Mouse (Mus musculus): ENCODE measurements around the gene Prkcz. TPM values are rescaled to one million over a fixed set of nuclear protein-coding genes. Genes with fewer than 3 reads are reported as not detected.
A peak's percentile ranks its signal among the peaks of the same experiment; 100 is the strongest.
"Not testable (repeated sequence)": the region's sequence is repeated elsewhere in the genome, so short reads cannot be mapped to it uniquely, and the experiment has no call there.

Prkcz gene
- polyA plus RNA-seq, 1 experiment from 2014 or later, result 86.5 TPM

GRCm38 (mm10) chr4:155345608-155345953, 15.6 kb downstream of the Prkcz start:
- Histone ChIP-seq H3K4me2 (ENCODE audit: low read length) (peak overlapping the region; percentile 69), H3K36me3 (ENCODE audit: control insufficient read depth, insufficient read depth) (no peaks in the 10 kb centered on the region), H3K4me3 (replicated peaks; ENCODE audit: low read length) (peak overlapping the region; percentile 78), H3K9me3 (ENCODE audit: control insufficient read depth, low read length) (no peaks in the 10 kb centered on the region), H3K4me1 (replicated peaks; ENCODE audit: control insufficient read depth, insufficient read depth, low read length) (peaks cover 22% of the 10 kb centered on the region), H3K27me3 (replicated peaks; ENCODE audit: control insufficient read depth, insufficient read depth, low read length) (no peaks in the 10 kb centered on the region), H3K9ac (replicated peaks; ENCODE audit: low read depth, low read length) (peak overlapping the region; percentile 86), H3K27ac (ENCODE audit: low read length) (peak overlapping the region; percentile 96)
- peak; percentile 90 for ATAC-seq
- 1% methylated on average over 16 of the region's 16 CpGs for WGBS

DNA sequence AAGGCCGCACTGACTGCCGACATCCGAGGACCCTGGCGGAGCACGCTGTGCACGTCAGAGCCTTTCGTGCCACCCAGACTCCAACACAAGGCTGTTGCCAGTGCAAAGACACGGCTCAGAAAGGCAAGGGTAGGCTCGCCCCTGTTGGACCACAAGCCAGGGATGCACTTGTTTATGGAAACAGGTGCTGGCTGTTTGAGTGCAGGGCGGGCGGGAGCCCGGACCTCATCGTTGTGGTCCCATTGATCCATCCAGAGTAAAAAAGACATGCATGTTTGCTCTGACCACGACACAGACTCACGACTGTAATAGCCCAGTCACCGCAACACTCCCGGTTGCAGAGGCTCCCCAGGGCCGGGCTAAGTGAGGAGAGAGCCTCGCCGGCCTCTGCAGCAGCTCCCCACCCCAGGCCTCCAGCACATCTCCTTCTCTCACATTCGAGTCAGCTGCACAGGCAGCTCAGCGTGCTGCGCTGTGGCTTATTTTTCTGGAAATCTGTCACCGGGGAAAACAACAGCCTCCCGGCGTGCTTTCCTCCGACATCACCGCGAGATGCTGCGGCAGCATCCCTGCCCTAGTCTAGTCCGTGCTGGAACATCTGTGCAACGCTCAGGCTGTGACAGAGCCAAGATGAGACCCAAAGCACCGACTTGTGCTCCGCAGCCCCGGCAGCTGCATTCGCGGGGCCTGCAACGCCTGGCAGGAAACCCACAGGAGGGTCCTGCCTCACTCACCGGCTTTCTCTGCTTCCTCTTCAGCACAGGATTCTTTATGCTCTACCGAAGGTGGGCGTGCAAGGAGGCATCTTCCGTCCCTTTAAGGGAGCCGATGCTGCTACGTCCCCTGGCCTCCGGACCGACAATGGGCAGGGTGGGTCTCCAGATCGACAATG, 16.2 kb downstream of the Prkcz start:
- H3K27me3 ChIP-seq (replicated peaks; ENCODE audit: control insufficient read depth, insufficient read depth, low read length), result no peaks in the 10 kb centered on the region
- no peaks in the 10 kb centered on the region for H3K36me3 ChIP-seq (ENCODE audit: control insufficient read depth, insufficient read depth)
- no peaks in the 10 kb centered on the region for H3K9me3 ChIP-seq (ENCODE audit: control insufficient read depth, low read length)
- H3K4me1 ChIP-seq (replicated peaks; ENCODE audit: control insufficient read depth, insufficient read depth, low read length), result peaks cover 22% of the 10 kb centered on the region
- peak overlapping the region; percentile 69 for H3K4me2 ChIP-seq (ENCODE audit: low read length)
- H3K4me3 ChIP-seq (replicated peaks; ENCODE audit: low read length), result peak overlapping the region; percentile 78
- peak overlapping the region; percentile 96 for H3K27ac ChIP-seq (ENCODE audit: low read length)
- peak overlapping the region; percentile 86 for H3K9ac ChIP-seq (replicated peaks; ENCODE audit: low read depth, low read length)
- WGBS, result 3% methylated on average over 47 of the region's 47 CpGs
- peak; percentile 71 for ATAC-seq

GRCm38 (mm10) chr4:155344299-155344600, 16.9 kb downstream of the Prkcz start:
- Histone ChIP-seq H3K36me3 (ENCODE audit: control insufficient read depth, insufficient read depth) (no peaks in the 10 kb centered on the region), H3K4me1 (replicated peaks; ENCODE audit: control insufficient read depth, insufficient read depth, low read length) (peaks cover 22% of the 10 kb centered on the region), H3K9me3 (ENCODE audit: control insufficient read depth, low read length) (no peaks in the 10 kb centered on the region), H3K4me2 (ENCODE audit: low read length) (peak overlapping the region; percentile 69), H3K9ac (replicated peaks; ENCODE audit: low read depth, low read length) (peak overlapping the region; percentile 86), H3K4me3 (replicated peaks; ENCODE audit: low read length) (peak overlapping the region; percentile 78), H3K27ac (ENCODE audit: low read length) (peak overlapping the region; percentile 96), H3K27me3 (replicated peaks; ENCODE audit: control insufficient read depth, insufficient read depth, low read length) (no peaks in the 10 kb centered on the region)
- ATAC-seq, result no peak
- 43% methylated on average over 3 of the region's 3 CpGs for WGBS

GRCm38 (mm10) chr4:155343415-155344298, 17.5 kb downstream of the Prkcz start:
- H3K9ac ChIP-seq (replicated peaks; ENCODE audit: low read depth, low read length), result peak overlapping the region; percentile 86
- H3K36me3 ChIP-seq (ENCODE audit: control insufficient read depth, insufficient read depth), result no peaks in the 10 kb centered on the region
- H3K27me3 ChIP-seq (replicated peaks; ENCODE audit: control insufficient read depth, insufficient read depth, low read length), result no peaks in the 10 kb centered on the region
- H3K4me3 ChIP-seq (replicated peaks; ENCODE audit: low read length), result peak overlapping the region; percentile 78
- H3K4me2 ChIP-seq (ENCODE audit: low read length), result peak overlapping the region; percentile 69
- no peak for ATAC-seq
- H3K4me1 ChIP-seq (replicated peaks; ENCODE audit: control insufficient read depth, insufficient read depth, low read length), result peaks cover 22% of the 10 kb centered on the region
- H3K9me3 ChIP-seq (ENCODE audit: control insufficient read depth, low read length), result no peaks in the 10 kb centered on the region
- 77% methylated on average over 14 of the region's 14 CpGs for WGBS
- peak overlapping the region; percentile 96 for H3K27ac ChIP-seq (ENCODE audit: low read length)

DNA sequence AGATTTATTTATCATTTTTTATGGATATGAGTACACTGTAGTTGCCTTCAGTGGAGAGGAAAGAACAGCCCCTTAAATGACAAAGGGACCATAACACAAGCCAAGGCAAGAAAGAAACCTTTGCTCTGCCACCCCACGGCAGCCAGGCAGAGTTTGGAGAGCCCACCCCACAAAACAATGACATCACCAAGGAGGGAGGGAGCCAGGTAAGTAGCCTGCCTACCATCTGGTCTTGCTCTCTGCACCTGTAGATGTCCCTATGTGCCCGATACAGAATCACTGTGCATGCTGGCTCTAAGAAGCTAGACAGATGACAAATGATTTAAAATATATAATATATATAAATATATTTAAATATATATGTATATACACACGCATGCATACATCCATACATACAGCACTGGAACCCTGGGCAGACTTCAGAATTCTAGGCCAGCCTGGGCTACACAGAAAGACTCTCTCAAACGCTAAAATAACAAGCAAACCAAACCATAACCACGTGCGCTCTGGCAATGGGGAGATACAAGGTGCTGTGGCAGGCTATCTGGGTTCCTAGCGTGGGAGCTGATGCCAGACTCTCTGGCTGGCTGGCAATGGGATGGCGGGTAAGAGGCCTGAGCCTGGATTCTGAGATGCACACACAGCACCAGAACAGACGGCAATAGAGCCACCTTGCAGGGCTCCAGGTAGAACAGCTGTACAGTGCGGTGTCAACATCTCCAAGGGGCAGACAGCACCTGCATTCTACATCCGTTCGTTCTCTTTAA, 24.7 kb downstream of the Prkcz start:
- 89% methylated on average over 12 of the region's 12 CpGs for WGBS
- Histone ChIP-seq H3K4me1 (replicated peaks; ENCODE audit: control insufficient read depth, insufficient read depth, low read length) (no peaks in the 10 kb centered on the region), H3K9me3 (ENCODE audit: control insufficient read depth, low read length) (no peaks in the 10 kb centered on the region), H3K4me3 (replicated peaks; ENCODE audit: low read length) (no peak overlapping the region), H3K27me3 (replicated peaks; ENCODE audit: control insufficient read depth, insufficient read depth, low read length) (no peaks in the 10 kb centered on the region), H3K4me2 (ENCODE audit: low read length) (no peak overlapping the region), H3K9ac (replicated peaks; ENCODE audit: low read depth, low read length) (no peak overlapping the region), H3K36me3 (ENCODE audit: control insufficient read depth, insufficient read depth) (no peaks in the 10 kb centered on the region), H3K27ac (ENCODE audit: low read length) (no peak overlapping the region)
- no peak for ATAC-seq

GRCm38 (mm10) chr4:155332253-155332652, 28.9 kb downstream of the Prkcz start:
- Histone ChIP-seq H3K4me2 (ENCODE audit: low read length) (no peak overlapping the region), H3K9ac (replicated peaks; ENCODE audit: low read depth, low read length) (no peak overlapping the region), H3K9me3 (ENCODE audit: control insufficient read depth, low read length) (no peaks in the 10 kb centered on the region), H3K4me1 (replicated peaks; ENCODE audit: control insufficient read depth, insufficient read depth, low read length) (no peaks in the 10 kb centered on the region), H3K27me3 (replicated peaks; ENCODE audit: control insufficient read depth, insufficient read depth, low read length) (no peaks in the 10 kb centered on the region), H3K36me3 (ENCODE audit: control insufficient read depth, insufficient read depth) (no peaks in the 10 kb centered on the region), H3K4me3 (replicated peaks; ENCODE audit: low read length) (no peak overlapping the region), H3K27ac (ENCODE audit: low read length) (no peak overlapping the region)
- ATAC-seq, result no peak
- 45% methylated on average over 7 of the region's 7 CpGs for WGBS

GRCm38 (mm10) chr4:155328385-155328784, 32.8 kb downstream of the Prkcz start:
- not testable (repeated sequence) for H3K36me3 ChIP-seq (ENCODE audit: control insufficient read depth, insufficient read depth); H3K9me3 ChIP-seq (ENCODE audit: control insufficient read depth, low read length); H3K4me2 ChIP-seq (ENCODE audit: low read length); H3K4me3 ChIP-seq (replicated peaks; ENCODE audit: low read length); H3K9ac ChIP-seq (replicated peaks; ENCODE audit: low read depth, low read length); ATAC-seq; H3K27me3 ChIP-seq (replicated peaks; ENCODE audit: control insufficient read depth, insufficient read depth, low read length); H3K27ac ChIP-seq (ENCODE audit: low read length); H3K4me1 ChIP-seq (replicated peaks; ENCODE audit: control insufficient read depth, insufficient read depth, low read length)
- WGBS, result 84% methylated on average over 11 of the region's 11 CpGs

GRCm38 (mm10) chr4:155325773-155326172, 35.4 kb downstream of the Prkcz start:
- Histone ChIP-seq H3K4me2 (ENCODE audit: low read length) (no peak overlapping the region), H3K27me3 (replicated peaks; ENCODE audit: control insufficient read depth, insufficient read depth, low read length) (no peaks in the 10 kb centered on the region), H3K36me3 (ENCODE audit: control insufficient read depth, insufficient read depth) (no peaks in the 10 kb centered on the region), H3K4me1 (replicated peaks; ENCODE audit: control insufficient read depth, insufficient read depth, low read length) (peaks cover 5% of the 10 kb centered on the region), H3K4me3 (replicated peaks; ENCODE audit: low read length) (no peak overlapping the region), H3K9ac (replicated peaks; ENCODE audit: low read depth, low read length) (no peak overlapping the region), H3K9me3 (ENCODE audit: control insufficient read depth, low read length) (no peaks in the 10 kb centered on the region), H3K27ac (ENCODE audit: low read length) (no peak overlapping the region)
- WGBS, result 61% methylated on average over 5 of the region's 5 CpGs
- no peak for ATAC-seq

GRCm38 (mm10) chr4:155324511-155324910, 36.6 kb downstream of the Prkcz start:
- ATAC-seq, result no peak
- no peak overlapping the region for H3K4me3 ChIP-seq (replicated peaks; ENCODE audit: low read length)
- H3K36me3 ChIP-seq (ENCODE audit: control insufficient read depth, insufficient read depth), result no peaks in the 10 kb centered on the region
- peaks cover 8% of the 10 kb centered on the region for H3K4me1 ChIP-seq (replicated peaks; ENCODE audit: control insufficient read depth, insufficient read depth, low read length)
- H3K9me3 ChIP-seq (ENCODE audit: control insufficient read depth, low read length), result no peaks in the 10 kb centered on the region
- H3K9ac ChIP-seq (replicated peaks; ENCODE audit: low read depth, low read length), result no peak overlapping the region
- WGBS, result 84% methylated on average over 8 of the region's 8 CpGs
- no peak overlapping the region for H3K4me2 ChIP-seq (ENCODE audit: low read length)
- no peak overlapping the region for H3K27ac ChIP-seq (ENCODE audit: low read length)
- no peaks in the 10 kb centered on the region for H3K27me3 ChIP-seq (replicated peaks; ENCODE audit: control insufficient read depth, insufficient read depth, low read length)

Measured in forebrain, embryonic 16.5 days (tissue).